8 mouse cellular contexts compared by ENCODE assay signal in the genomic region with DNA sequence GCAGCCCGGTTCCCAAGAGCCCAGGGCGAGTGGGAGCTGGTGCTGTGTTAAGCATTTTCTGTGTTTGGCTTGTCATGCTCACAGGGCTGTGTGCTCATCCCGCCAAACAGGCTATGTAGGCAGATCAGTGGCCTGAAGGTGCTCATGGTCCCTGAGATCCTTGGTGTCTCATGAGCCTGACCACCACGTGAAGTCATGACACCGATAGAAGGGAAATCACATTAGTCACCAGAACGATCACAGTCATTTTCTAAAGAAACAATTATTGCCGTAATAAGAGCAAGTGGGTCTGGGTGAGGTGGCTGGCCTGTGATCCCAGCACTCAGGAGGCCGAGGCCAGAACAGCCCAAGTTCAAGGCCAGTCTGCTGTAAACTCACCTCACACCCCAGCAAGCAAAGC. TPM values are rescaled to one million over a fixed set of nuclear protein-coding genes. Genes with fewer than 3 reads are reported as not detected.
DNase-seq lines count a peak whose midpoint lies in the region; ATAC-seq and TF ChIP-seq lines count a peak whose summit lies in the region.

No protein-coding gene starts in this region.

- H3K9ac ChIP-seq in heart, embryonic 15.5 days = peak overlapping the region; percentile 34
- peak overlapping the region; percentile 20; the same call in 1 of the 2 replicates for H3K9ac ChIP-seq in ES-E14 (ENCODE audit: insufficient read depth, low read depth, low read length, poor library complexity, severe bottlenecking)
- peak overlapping the region; percentile 26; the same call in 1 of the 2 replicates for H3K9ac ChIP-seq in forebrain, embryonic 16.5 days (replicated peaks; ENCODE audit: low read depth, low read length)
- H3K9ac ChIP-seq in liver, embryonic 13.5 days = no peak overlapping the region

- no peak for ATAC-seq in heart, embryonic 15.5 days (replicated peaks; ENCODE audit: insufficient number of reproducible peaks, insufficient read depth, low FRiP score, low read depth)
- ATAC-seq in forebrain, embryonic 16.5 days = no peak
- ATAC-seq in liver, embryonic 13.5 days (ENCODE audit: low read depth) = no peak

- intact Hi-C loops in heart, postnatal 36 days (cut with DNase I) = no loop called here

- WGBS in heart, embryonic 15.5 days = 46% methylated on average over 8 of the region's 8 CpGs
- WGBS in forebrain, embryonic 16.5 days = 59% methylated on average over 8 of the region's 8 CpGs
- 67% methylated on average over 8 of the region's 8 CpGs for WGBS in liver, embryonic 13.5 days (ENCODE audit: insufficient replicate concordance)

- H3K4me1 ChIP-seq in heart, embryonic 15.5 days (replicated peaks) = peaks cover 67% of the 10 kb centered on the region
- H3K4me1 ChIP-seq in ES-E14 (ENCODE audit: control insufficient read depth in 2 of 2, insufficient read depth in 2 of 2, low read length in 2 of 2, poor library complexity in 1 of 2) = peaks cover 20 to 50% of the 10 kb centered on the region in 2 experiments
- H3K4me1 ChIP-seq in forebrain, embryonic 16.5 days (replicated peaks; ENCODE audit: control insufficient read depth, insufficient read depth, low read length) = peaks cover 25% of the 10 kb centered on the region
- H3K4me1 ChIP-seq in liver, embryonic 13.5 days (replicated peaks) = peaks cover 61% of the 10 kb centered on the region

- no peak overlapping the region for H3K4me2 ChIP-seq in heart, embryonic 15.5 days
- no peak overlapping the region for H3K4me2 ChIP-seq in forebrain, embryonic 16.5 days (ENCODE audit: low read length)
- no peak overlapping the region for H3K4me2 ChIP-seq in liver, embryonic 13.5 days

- no peak overlapping the region for H3K4me3 ChIP-seq in heart, embryonic 15.5 days
- H3K4me3 ChIP-seq in ES-E14 (ENCODE audit: insufficient read depth in 1 of 2, low read depth in 1 of 2, low read length in 2 of 2, poor library complexity in 1 of 2, severe bottlenecking in 1 of 2) = no peak overlapping the region
- H3K4me3 ChIP-seq in forebrain, embryonic 16.5 days (replicated peaks; ENCODE audit: low read length) = no peak overlapping the region
- no peak overlapping the region for H3K4me3 ChIP-seq in liver, embryonic 13.5 days (replicated peaks)

- H3K9me3 ChIP-seq in heart, embryonic 15.5 days (replicated peaks) = no peaks in the 10 kb centered on the region
- H3K9me3 ChIP-seq in ES-E14 (ENCODE audit: control insufficient read depth, insufficient read depth, low read depth, low read length) = no peaks in the 10 kb centered on the region
- H3K9me3 ChIP-seq in forebrain, embryonic 16.5 days (ENCODE audit: control insufficient read depth, low read length) = no peaks in the 10 kb centered on the region
- no peaks in the 10 kb centered on the region for H3K9me3 ChIP-seq in liver, embryonic 13.5 days (replicated peaks)

- in situ Hi-C loops in ES-E14 (cut with MboI; ENCODE audit: low sequenced_read_pairs in 2 of 2, unreplicated experiment in 2 of 2) = no loop called here

- H3K27me3 ChIP-seq in heart, embryonic 15.5 days = no peaks in the 10 kb centered on the region
- H3K27me3 ChIP-seq in forebrain, embryonic 16.5 days (replicated peaks; ENCODE audit: control insufficient read depth, insufficient read depth, low read length) = no peaks in the 10 kb centered on the region
- no peaks in the 10 kb centered on the region for H3K27me3 ChIP-seq in liver, embryonic 13.5 days

- no peak for DNase-seq in heart, postnatal 36 days
- no peak for DNase-seq in ES-E14 (ENCODE audit: low read depth, low spot score)
- DNase-seq in liver, embryonic 13.5 days = no peak
- DNase-seq in adrenal gland, postnatal 10 days = no peak
- DNase-seq in natural killer cell, adult 2 months (ENCODE audit: low spot score in 2 of 2) = no peak
- no peak for DNase-seq in adrenal gland, postnatal 25 days

- H3K27ac ChIP-seq in heart, embryonic 15.5 days = peak overlapping the region; percentile 93
- H3K27ac ChIP-seq in ES-E14 (ENCODE audit: insufficient read depth, low read depth, low read length, poor library complexity, severe bottlenecking) = peak overlapping the region; percentile 87
- peak overlapping the region; percentile 11; the same call in 1 of the 2 replicates for H3K27ac ChIP-seq in forebrain, embryonic 16.5 days (ENCODE audit: low read length)
- H3K27ac ChIP-seq in liver, embryonic 13.5 days = peak overlapping the region; percentile 66; the same call in 1 of the 2 replicates

- peaks cover 13% of the 10 kb centered on the region for H3K36me3 ChIP-seq in heart, embryonic 15.5 days
- H3K36me3 ChIP-seq in ES-E14 (ENCODE audit: control insufficient read depth, insufficient read depth, low read length, poor library complexity, severe bottlenecking) = peaks cover 10% of the 10 kb centered on the region
- H3K36me3 ChIP-seq in forebrain, embryonic 16.5 days (ENCODE audit: control insufficient read depth, insufficient read depth) = peaks cover 3% of the 10 kb centered on the region; the same call in 1 of the 2 replicates
- H3K36me3 ChIP-seq in liver, embryonic 13.5 days = 0 out of 2 replicates have a peak, but pooled peaks cover 2% of the 10 kb centered on the region

TF ChIP-seq in ES-E14, 5 proteins besides CTCF, POLR2A, EP300 and RAD21:
- TF ChIP-seq ZNF384 (IDR thresholded peaks at IDR 0.05; ENCODE audit: low read depth, low read length) (no peak), MAFK (IDR thresholded peaks at IDR 0.05; ENCODE audit: insufficient read depth, low read depth, low read length) (no peak), HCFC1 (IDR thresholded peaks at IDR 0.05; ENCODE audit: borderline replicate concordance, insufficient read depth, low read length) (no peak), ZC3H11A (IDR thresholded peaks at IDR 0.05; ENCODE audit: borderline replicate concordance, low read depth, low read length) (no peak), CHD2 (IDR thresholded peaks at IDR 0.05; ENCODE audit: low read depth, low read length) (no peak)

RNA-seq across cellular contexts. Expression of gene Fam129b, which starts 31.5 kb away (rescaled TPM):
- polyA plus RNA-seq in heart, embryonic 15.5 days (2015; fragmentation: Nextera tagmentation; extraction: Ambion mirVana) = 43.0 and 57.4 TPM in 2 replicates
- 10 to 100 TPM; 22.5 to 26.9 TPM for total RNA-seq in heart, postnatal 36 days (2021)
- total RNA-seq in ES-E14 (2012; rRNA removed) = 65.3 and 90.0 TPM in 2 replicates
- polyA plus RNA-seq in forebrain, embryonic 16.5 days (2015; fragmentation: Nextera tagmentation; extraction: Ambion mirVana) = 36.4 and 41.1 TPM in 2 replicates
- polyA plus RNA-seq in liver, embryonic 13.5 days (2015; fragmentation: Nextera tagmentation; extraction: Ambion mirVana) = 7.0 and 7.6 TPM in 2 replicates
- 10 to 100 TPM; 28.9 to 30.7 TPM for total RNA-seq in adrenal gland, postnatal 10 days (2021)
- 14.0 and 15.2 TPM in 2 replicates for total RNA-seq in adrenal gland, postnatal 25 days (2021)

RNA-seq across cellular contexts. Expression of gene Rpl12, which starts 53.9 kb away (rescaled TPM):
- polyA plus RNA-seq in heart, embryonic 15.5 days (2015; fragmentation: Nextera tagmentation; extraction: Ambion mirVana) = 79.3 and 89.3 TPM in 2 replicates
- 10 to 100 TPM; 56.4 to 65.9 TPM for total RNA-seq in heart, postnatal 36 days (2021)
- 2,117 and 2,535 TPM in 2 replicates for total RNA-seq in ES-E14 (2012; rRNA removed)
- 101 and 105 TPM in 2 replicates for polyA plus RNA-seq in forebrain, embryonic 16.5 days (2015; fragmentation: Nextera tagmentation; extraction: Ambion mirVana)
- polyA plus RNA-seq in liver, embryonic 13.5 days (2015; fragmentation: Nextera tagmentation; extraction: Ambion mirVana) = 141 and 148 TPM in 2 replicates
- 100 to 1,000 TPM; 174 to 187 TPM for total RNA-seq in adrenal gland, postnatal 10 days (2021)
- 133 and 250 TPM in 2 replicates for total RNA-seq in adrenal gland, postnatal 25 days (2021)

RNA-seq across cellular contexts. Expression of gene Lrsam1, which starts 54.0 kb away (rescaled TPM):
- polyA plus RNA-seq in heart, embryonic 15.5 days (2015; fragmentation: Nextera tagmentation; extraction: Ambion mirVana) = 8.3 and 9.3 TPM in 2 replicates
- total RNA-seq in heart, postnatal 36 days (2021) = 10 to 100 TPM; 14.1 to 17.0 TPM
- 16.7 and 27.7 TPM in 2 replicates for total RNA-seq in ES-E14 (2012; rRNA removed)
- 18.1 and 21.9 TPM in 2 replicates for polyA plus RNA-seq in forebrain, embryonic 16.5 days (2015; fragmentation: Nextera tagmentation; extraction: Ambion mirVana)
- polyA plus RNA-seq in liver, embryonic 13.5 days (2015; fragmentation: Nextera tagmentation; extraction: Ambion mirVana) = 2.0 and 3.0 TPM in 2 replicates
- total RNA-seq in adrenal gland, postnatal 10 days (2021) = 10 to 100 TPM; 14.6 to 23.7 TPM
- total RNA-seq in adrenal gland, postnatal 25 days (2021) = 17.4 and 28.7 TPM in 2 replicates

Comparison
In these comparisons a context has a peak if more than half of its experiments do, and no peak if none do; other contexts are left out.
1. H3K27ac ChIP-seq: peak in every context shown above with its lines; median percentile 93 in heart, embryonic 15.5 days; 87 in ES-E14; 66 in liver, embryonic 13.5 days; 11 in forebrain, embryonic 16.5 days.